Mouse (Mus musculus) forelimb bud, embryonic 11.5 days (tissue): ENCODE measurements at regions not wholly inside any gene's neighbourhood (a gene's known extent, or its start where the extent isn't known, plus 50 kb on each side); places are given as distances from the start of the nearest gene placed in this dataset.

Source experiments
- DNase-seq: peaks from one replicate; pipeline ENCODE4 v3.0.0-alpha.2; 2012; ENCODE audit warnings: low read depth, low spot score

GRCm38 (mm10) chr9:102449366-102449765 lies 56.2 kb upstream of the Ky start:
- no peak for DNase-seq

DNA sequence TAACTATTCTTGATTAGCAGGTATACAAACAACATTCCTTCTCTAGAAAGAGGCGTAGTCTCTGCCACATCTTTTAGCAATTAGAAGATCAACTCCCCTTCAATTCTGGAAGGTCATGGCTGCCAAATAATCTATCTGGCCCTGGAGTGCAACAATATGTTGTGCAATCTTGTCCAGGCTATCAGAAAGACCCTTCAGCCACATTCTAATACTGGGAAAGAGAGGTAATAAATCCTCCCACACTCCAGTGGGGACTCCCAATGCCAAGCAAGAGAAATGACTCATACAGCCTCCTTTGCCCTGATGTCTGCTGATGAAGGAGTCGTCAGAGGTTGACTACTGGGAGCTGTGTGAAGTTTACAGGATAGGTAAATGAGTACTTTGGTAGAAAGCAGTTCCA lies 59.5 kb upstream of the Ky start:
- DNase-seq, result no peak

DNA sequence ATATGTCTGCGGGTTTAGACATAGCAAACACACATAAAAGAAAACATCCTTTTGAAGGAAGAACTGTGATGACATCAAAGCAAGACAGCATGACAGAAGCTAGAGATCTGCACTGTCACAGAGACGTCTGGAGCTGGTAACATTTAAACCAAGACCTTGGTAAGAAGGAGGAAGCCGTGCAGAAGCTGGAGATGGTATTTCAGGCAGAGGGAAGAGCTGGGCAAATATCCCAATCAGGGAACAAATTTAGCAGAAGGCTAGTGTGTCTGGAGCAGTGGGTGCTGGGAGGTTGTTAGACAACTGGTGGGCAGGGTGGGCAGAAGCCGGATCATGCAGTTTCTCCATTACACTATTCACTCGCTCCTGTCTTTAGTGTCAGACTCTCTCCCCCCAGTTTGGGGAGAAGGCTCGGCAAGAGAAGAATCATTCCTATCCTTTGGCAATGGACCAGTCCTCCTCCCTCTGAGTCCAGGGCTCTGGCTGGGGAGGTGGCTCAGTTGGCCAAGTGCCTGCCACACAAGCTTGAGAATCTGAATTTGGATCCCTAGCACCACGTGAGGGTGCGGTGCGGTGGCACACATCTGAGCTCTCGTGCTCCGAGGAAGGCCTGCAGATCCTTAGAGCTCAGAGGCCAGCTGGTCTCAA lies 63.2 kb upstream of the Ky start:
- no peak for DNase-seq

DNA sequence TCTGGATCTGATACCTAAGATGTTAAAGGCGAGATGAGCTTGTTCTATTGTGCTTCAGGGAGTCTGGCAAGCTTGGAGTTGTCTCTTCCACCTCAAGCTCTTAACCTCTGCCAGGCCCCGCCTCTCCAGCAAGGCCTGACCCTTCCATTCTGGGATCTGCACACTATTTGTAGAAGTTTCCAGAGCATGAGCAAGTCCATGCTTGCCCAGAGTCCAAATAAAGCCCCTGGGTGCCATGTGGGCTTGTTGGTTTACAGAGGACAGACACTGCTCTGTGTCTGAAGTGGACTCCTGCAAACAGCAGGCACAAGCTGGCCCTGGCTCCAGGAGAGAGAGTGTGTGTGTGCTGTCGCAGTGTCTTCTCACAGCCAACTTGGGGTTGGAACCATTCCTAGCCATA lies 67.9 kb upstream of the Ky start:
- DNase-seq, result no peak

DNA sequence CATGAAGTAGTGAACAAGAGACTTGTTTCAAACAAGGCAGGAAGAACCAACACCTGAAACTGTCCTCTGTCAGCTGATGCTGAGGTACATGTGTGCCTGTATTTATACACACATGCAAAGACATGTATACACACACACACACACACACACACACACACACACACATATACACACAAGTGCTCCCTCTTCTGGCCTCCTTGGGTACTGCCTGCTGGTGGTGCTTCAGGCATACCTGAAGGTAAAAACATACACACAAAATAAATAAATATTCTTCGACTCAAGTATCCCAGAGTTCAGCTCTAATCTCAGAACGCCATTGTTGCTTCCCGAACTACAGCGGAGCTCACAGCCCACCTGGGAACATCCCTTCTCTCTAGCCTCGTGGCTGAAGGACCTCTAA lies 69.2 kb upstream of the Ky start:
- DNase-seq, result peak; percentile 19

DNA sequence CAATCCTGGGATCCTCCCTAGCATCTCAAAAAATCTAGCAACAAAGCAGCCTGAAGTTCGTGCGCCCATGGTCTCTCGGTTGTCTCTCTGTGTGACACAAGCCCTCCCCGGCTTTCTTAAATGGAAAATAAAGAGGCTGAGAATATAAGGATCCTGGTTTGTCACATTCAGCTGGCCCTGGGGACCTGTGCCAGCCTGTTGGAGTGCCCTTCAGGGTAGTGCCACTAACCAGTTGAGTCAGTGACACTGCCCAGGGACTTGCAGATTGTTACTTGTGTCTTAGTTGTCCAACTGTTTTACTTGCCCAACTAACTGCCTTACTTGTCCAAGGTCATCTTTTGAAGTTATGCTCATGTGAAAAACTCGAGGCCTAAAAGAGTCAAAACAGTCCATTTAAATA lies 73.5 kb upstream of the Ephb1 start:
- no peak for DNase-seq

DNA sequence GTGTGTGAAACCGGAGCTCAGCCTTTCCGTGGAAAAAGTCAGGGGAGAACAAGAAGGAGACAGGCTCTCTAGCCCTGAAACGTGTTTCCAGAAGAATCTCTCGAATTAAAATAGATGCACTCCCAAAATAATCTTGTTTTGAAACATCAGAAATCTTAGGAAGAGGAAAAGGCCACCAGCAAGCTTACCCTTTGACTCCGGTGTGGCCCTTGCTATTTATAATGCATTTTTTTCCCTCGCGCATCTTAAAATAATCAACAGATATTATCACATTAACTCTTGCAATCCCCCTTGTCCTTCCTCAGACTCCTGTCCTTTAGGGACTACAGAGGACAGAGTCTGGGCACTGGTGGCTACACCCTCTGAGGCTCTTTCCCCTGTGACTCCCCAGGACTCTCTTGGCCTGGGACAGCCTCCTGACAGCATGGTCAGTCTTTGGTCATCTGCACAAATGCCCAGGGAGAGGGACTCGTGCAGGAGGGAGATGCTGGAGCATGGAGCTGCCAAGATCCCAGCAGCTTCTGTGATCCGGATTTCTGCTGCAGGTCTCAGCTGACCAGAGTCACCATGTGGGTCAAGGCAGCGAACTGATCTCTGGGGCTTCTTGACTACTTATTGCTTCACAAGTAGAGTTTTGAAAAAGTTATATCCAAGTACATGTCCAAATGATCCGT lies 70.3 kb upstream of the Ephb1 start:
- DNase-seq, result no peak

GRCm38 (mm10) chr9:102423919-102424671 lies 69.6 kb upstream of the Ephb1 start:
- DNase-seq, result peak; percentile 68

DNA sequence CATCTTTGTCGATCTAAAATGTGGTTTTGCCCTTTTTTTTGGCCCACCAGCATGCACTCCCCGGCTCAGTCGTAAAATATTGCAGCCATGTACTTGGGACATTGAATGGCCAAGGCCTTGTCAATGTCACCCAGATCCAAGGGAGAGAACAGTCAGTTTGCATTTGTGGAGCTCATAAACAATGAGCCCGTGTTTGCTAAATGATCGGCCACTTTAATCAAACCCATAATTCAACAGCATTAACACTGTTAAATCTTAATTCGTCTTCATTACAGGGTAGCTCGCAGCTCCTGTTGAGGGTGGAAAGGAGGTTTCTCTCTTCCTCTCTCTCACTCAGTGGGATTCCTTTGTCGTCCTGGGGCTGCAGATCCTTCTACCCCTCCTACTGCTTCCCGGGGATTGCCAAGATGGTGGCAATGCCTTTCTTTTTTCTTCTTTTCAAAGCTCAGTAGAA lies 69.0 kb upstream of the Ephb1 start:
- DNase-seq, result peak; percentile 48

DNA sequence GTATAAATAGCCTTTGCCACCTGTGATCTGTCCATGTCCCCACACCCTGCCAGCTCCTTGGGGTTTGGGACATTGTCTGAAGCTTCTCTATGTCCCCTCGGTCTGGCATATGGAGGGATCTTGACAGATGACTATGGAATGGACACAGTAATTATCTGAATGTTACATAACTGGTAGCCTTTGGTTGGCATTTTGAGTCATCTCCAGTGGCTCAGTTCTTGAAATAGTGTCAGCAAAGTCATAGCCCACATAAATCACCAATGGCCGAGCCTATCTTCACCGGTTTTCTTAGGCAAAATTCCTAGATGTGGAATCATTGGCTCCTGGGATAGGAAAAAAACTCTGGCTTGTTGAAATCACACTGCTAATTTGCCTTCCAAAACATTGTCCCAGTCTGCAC lies 67.3 kb upstream of the Ephb1 start:
- DNase-seq, result no peak

DNA sequence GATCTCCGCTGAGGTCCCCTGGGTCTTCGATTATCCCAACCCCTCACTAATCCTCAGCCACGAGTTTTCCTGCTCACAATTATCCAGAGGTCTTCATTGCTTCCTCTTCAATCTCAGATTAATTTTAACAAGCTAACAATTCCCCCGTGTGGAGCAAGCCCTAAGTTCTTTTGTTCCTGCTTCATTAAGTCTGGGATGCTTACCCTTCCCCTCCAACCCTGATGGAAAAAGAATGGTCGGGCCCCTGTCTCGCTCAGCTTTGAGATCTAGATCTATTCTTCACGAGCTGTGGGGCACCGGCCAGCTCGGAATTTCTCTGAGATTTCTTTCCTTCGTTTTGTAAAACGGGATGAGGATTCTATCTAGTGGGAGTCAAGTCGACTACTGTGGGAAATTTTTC lies 65.7 kb upstream of the Ephb1 start:
- DNase-seq, result no peak

- DNase-seq, result no peak
These were observed 59.1 kb upstream of the Ephb1 start for GRCm38 (mm10) chr9:102413631-102414030.

- DNase-seq, result no peak
These were observed 56.2 kb upstream of the Ephb1 start for GRCm38 (mm10) chr9:102410666-102411065.

GRCm38 (mm10) chr9:102406017-102406416 lies 51.5 kb upstream of the Ephb1 start:
- no peak for DNase-seq
